Mouse (Mus musculus) midbrain, embryonic 16.5 days (tissue): ENCODE measurements at regions not wholly inside any gene's neighbourhood (a gene's known extent, or its start where the extent isn't known, plus 50 kb on each side); places are given as distances from the start of the nearest gene placed in this dataset.

ENCODE experiments used
- ATAC-seq: fragments of 200-750 bp; cut with Nextera tagmentation; 2 replicates; pipeline ENCODE4 v1.8.0; 2017; ENCODE audit warnings: moderate TSS enrichment
- H3K27ac ChIP-seq: fragments of 300-500 bp; sonication (generic); 2 replicates; pipeline ENCODE4 v1.5.1; 2014; ENCODE audit warnings: mild to moderate bottlenecking, low read length, mixed read lengths
- H3K27me3 ChIP-seq: fragments of 300-500 bp; sonication (generic); 2 replicates; pipeline ENCODE4 v1.6.1; 2014; ENCODE audit warnings: low read depth, low read length, mixed read lengths; ENCODE audit not compliant: control insufficient read depth, insufficient read depth
- H3K36me3 ChIP-seq: fragments of 300-500 bp; sonication (generic); 2 replicates; pipeline ENCODE4 v1.6.1; 2014; ENCODE audit warnings: mild to moderate bottlenecking, low read length, moderate library complexity, mixed read lengths; ENCODE audit not compliant: control insufficient read depth, insufficient read depth
- H3K4me1 ChIP-seq: fragments of 300-500 bp; sonication (generic); 2 replicates; pipeline ENCODE4 v1.6.1; 2014; ENCODE audit warnings: mild to moderate bottlenecking, low read length, mixed read lengths; ENCODE audit not compliant: control insufficient read depth, insufficient read depth
- H3K4me2 ChIP-seq: fragments of 300-500 bp; sonication (generic); 2 replicates; pipeline ENCODE4 v1.6.1; 2014; ENCODE audit warnings: mild to moderate bottlenecking, low read length, mixed read lengths
- H3K4me3 ChIP-seq: fragments of 300-500 bp; sonication (generic); 2 replicates; pipeline ENCODE4 v1.5.1; 2014; ENCODE audit warnings: low read depth, mild to moderate bottlenecking, low read length, moderate library complexity, mixed read lengths
- H3K9ac ChIP-seq: fragments of 300-500 bp; sonication (generic); 2 replicates; pipeline ENCODE4 v1.6.1; 2014; ENCODE audit warnings: low read depth, low read length, mixed read lengths
- H3K9me3 ChIP-seq: fragments of 300-500 bp; sonication (generic); replicated peaks from 2 replicates; pipeline ENCODE4 v1.6.1; 2014; ENCODE audit warnings: mild to moderate bottlenecking, low read length, mixed read lengths; ENCODE audit not compliant: control insufficient read depth, poor library complexity, severe bottlenecking
- WGBS: fragments of 180-500 bp; shearing (Covaris S2); extraction: QIAGEN DNeasy Blood & Tissue Kit; methylation state at CpG from one replicate; pipeline ENCODE4 v1.1.7; 2014; 5-methylcytosine and 5-hydroxymethylcytosine counted together

GRCm38 (mm10) chr1:136710196-136710595 lies 85.5 kb downstream of the Zfp281 start:
- Histone ChIP-seq H3K9ac (no peak overlapping the region), H3K36me3 (no peaks in the 10 kb centered on the region), H3K9me3 (no peaks in the 10 kb centered on the region), H3K4me2 (no peak overlapping the region), H3K4me1 (peaks cover 9% of the 10 kb centered on the region), H3K4me3 (no peak overlapping the region), H3K27me3 (no peaks in the 10 kb centered on the region), H3K27ac (no peak overlapping the region)
- no peak for ATAC-seq
- WGBS = 81% methylated on average over 4 of the region's 4 CpGs

GRCm38 (mm10) chr1:136711243-136711642 lies 86.5 kb downstream of the Zfp281 start:
- peaks cover 8% of the 10 kb centered on the region for H3K4me1 ChIP-seq
- WGBS = 82% methylated on average over 7 of the region's 7 CpGs
- H3K27ac ChIP-seq = no peak overlapping the region
- no peaks in the 10 kb centered on the region for H3K27me3 ChIP-seq
- no peak overlapping the region for H3K4me2 ChIP-seq
- H3K36me3 ChIP-seq = no peaks in the 10 kb centered on the region
- no peak overlapping the region for H3K4me3 ChIP-seq
- H3K9ac ChIP-seq = no peak overlapping the region
- no peak for ATAC-seq
- no peaks in the 10 kb centered on the region for H3K9me3 ChIP-seq

GRCm38 (mm10) chr1:136714077-136714476 lies 89.4 kb downstream of the Zfp281 start:
- WGBS = 64% methylated on average over 4 of the region's 4 CpGs
- Histone ChIP-seq H3K4me3 (no peak overlapping the region), H3K9me3 (no peaks in the 10 kb centered on the region), H3K4me2 (no peak overlapping the region), H3K27ac (no peak overlapping the region), H3K27me3 (no peaks in the 10 kb centered on the region), H3K4me1 (0 out of 2 replicates have a peak, but pooled peaks cover 2% of the 10 kb centered on the region), H3K36me3 (no peaks in the 10 kb centered on the region), H3K9ac (no peak overlapping the region)
- ATAC-seq = no peak

- no peaks in the 10 kb centered on the region for H3K9me3 ChIP-seq
- H3K4me3 ChIP-seq = no peak overlapping the region
- H3K4me1 ChIP-seq = 0 out of 2 replicates have a peak, but pooled peaks cover 2% of the 10 kb centered on the region
- H3K9ac ChIP-seq = no peak overlapping the region
- no peak overlapping the region for H3K4me2 ChIP-seq
- H3K36me3 ChIP-seq = no peaks in the 10 kb centered on the region
- no peak overlapping the region for H3K27ac ChIP-seq
- WGBS = 91% methylated on average over 11 of the region's 11 CpGs
- H3K27me3 ChIP-seq = no peaks in the 10 kb centered on the region
- ATAC-seq = no peak
Measured at GRCm38 (mm10) chr1:136714987-136715386, 90.3 kb downstream of the Zfp281 start.

GRCm38 (mm10) chr1:136717830-136718517 lies 93.3 kb downstream of the Zfp281 start:
- 0 out of 2 replicates have a peak, but pooled peaks cover 2% of the 10 kb centered on the region for H3K4me1 ChIP-seq
- no peak overlapping the region for H3K27ac ChIP-seq
- ATAC-seq = no peak
- no peak overlapping the region for H3K4me2 ChIP-seq
- H3K9me3 ChIP-seq = no peaks in the 10 kb centered on the region
- no peaks in the 10 kb centered on the region for H3K27me3 ChIP-seq
- 56% methylated on average over 15 of the region's 15 CpGs for whole genome bisulfite sequencing
- H3K4me3 ChIP-seq = no peak overlapping the region
- no peaks in the 10 kb centered on the region for H3K36me3 ChIP-seq
- H3K9ac ChIP-seq = no peak overlapping the region

- no peak for ATAC-seq
- H3K9ac ChIP-seq = no peak overlapping the region
- no peak overlapping the region for H3K4me3 ChIP-seq
- WGBS = 87% methylated on average over 13 of the region's 13 CpGs
- no peaks in the 10 kb centered on the region for H3K9me3 ChIP-seq
- H3K27me3 ChIP-seq = no peaks in the 10 kb centered on the region
- H3K4me1 ChIP-seq = peaks cover 2% of the 10 kb centered on the region; the same call in 1 of the 2 replicates
- H3K27ac ChIP-seq = no peak overlapping the region
- no peaks in the 10 kb centered on the region for H3K36me3 ChIP-seq
- no peak overlapping the region for H3K4me2 ChIP-seq
Measured at GRCm38 (mm10) chr1:136723839-136724443, 99.2 kb downstream of the Zfp281 start.

GRCm38 (mm10) chr1:136725242-136725641 lies 100.5 kb downstream of the Zfp281 start:
- no peak for ATAC-seq
- H3K4me1 ChIP-seq = peaks cover 2% of the 10 kb centered on the region; the same call in 1 of the 2 replicates
- no peaks in the 10 kb centered on the region for H3K36me3 ChIP-seq
- 86% methylated on average over 4 of the region's 4 CpGs for WGBS
- H3K27me3 ChIP-seq = no peaks in the 10 kb centered on the region
- H3K4me3 ChIP-seq = no peak overlapping the region
- no peak overlapping the region for H3K9ac ChIP-seq
- H3K9me3 ChIP-seq = no peaks in the 10 kb centered on the region
- no peak overlapping the region for H3K27ac ChIP-seq
- no peak overlapping the region for H3K4me2 ChIP-seq

GRCm38 (mm10) chr1:136726145-136726935 lies 101.6 kb downstream of the Zfp281 start:
- Histone ChIP-seq H3K4me1 (peaks cover 2% of the 10 kb centered on the region; the same call in 1 of the 2 replicates), H3K27ac (no peak overlapping the region), H3K4me2 (peak overlapping the region; percentile 19; the same call in 1 of the 2 replicates), H3K9ac (no peak overlapping the region), H3K9me3 (no peaks in the 10 kb centered on the region), H3K27me3 (no peaks in the 10 kb centered on the region), H3K36me3 (no peaks in the 10 kb centered on the region), H3K4me3 (no peak overlapping the region)
- no peak for ATAC-seq
- 31% methylated on average over 11 of the region's 11 CpGs for WGBS
